Mouse (Mus musculus) erythroid progenitor cell, adult 5-6 weeks (primary cell): ENCODE results near the gene Palld. TPM values are rescaled to one million over a fixed set of nuclear protein-coding genes. Genes with fewer than 3 reads are reported as not detected.

Experiments used
- ATAC-seq: replicated peaks from 2 replicates; pipeline ENCODE4 v1.8.0; 2016; ENCODE audit warnings: moderate number of reproducible peaks, mild to moderate bottlenecking, moderate TSS enrichment, inconsistent platforms; ENCODE audit not compliant: poor library complexity, low FRiP score, severe bottlenecking
- total RNA-seq, 2 experiments: library from RNA; stranded (forward) in 1 of 2; stranded (reverse) in 1 of 2; fragments of 150-400 nt in 1 of 2; fragments of 186-747, 209-891 nt in 1 of 2; gene quantifications; 2 replicates each; pipeline versions ENCODE4 v1.2.3 to v1.2.4; 2015 to 2017; ENCODE audit warnings: low replicate concordance in 2 of 2

Palld gene
- total RNA-seq, 2 experiments from 2014 or later, result 3.8 TPM; not detected in 1

- ATAC-seq, result no peak
Measured at GRCm38 (mm10) chr8:61780652-61781257, 121.7 kb downstream of the Palld start.

- ATAC-seq, result no peak
Measured at GRCm38 (mm10) chr8:61778194-61778593, 124.3 kb downstream of the Palld start.

GRCm38 (mm10) chr8:61776560-61776959 lies 125.9 kb downstream of the Palld start:
- no peak for ATAC-seq

GRCm38 (mm10) chr8:61775936-61776335 lies 126.6 kb downstream of the Palld start:
- ATAC-seq, result no peak

GRCm38 (mm10) chr8:61774161-61774560 lies 128.3 kb downstream of the Palld start:
- no peak for ATAC-seq

GRCm38 (mm10) chr8:61773595-61774088 lies 128.8 kb downstream of the Palld start:
- ATAC-seq, result no peak

- no peak for ATAC-seq
Measured at GRCm38 (mm10) chr8:61771328-61771727, 131.2 kb downstream of the Palld start.

- no peak for ATAC-seq
Measured at GRCm38 (mm10) chr8:61769340-61769879, 133.1 kb downstream of the Palld start.

- no peak for ATAC-seq
Measured at GRCm38 (mm10) chr8:61760190-61760578, 142.3 kb downstream of the Palld start.

GRCm38 (mm10) chr8:61759327-61760189 lies 142.9 kb downstream of the Palld start:
- ATAC-seq, result no peak

GRCm38 (mm10) chr8:61758686-61759326 lies 143.7 kb downstream of the Palld start:
- no peak for ATAC-seq

GRCm38 (mm10) chr8:61756971-61757965 lies 145.2 kb downstream of the Palld start:
- no peak for ATAC-seq

- no peak for ATAC-seq
Measured at GRCm38 (mm10) chr8:61755186-61755585, 147.3 kb downstream of the Palld start.

GRCm38 (mm10) chr8:61747070-61747469 lies 155.4 kb downstream of the Palld start:
- ATAC-seq, result no peak

- ATAC-seq, result no peak
Measured at GRCm38 (mm10) chr8:61745181-61745980, 157.1 kb downstream of the Palld start.

GRCm38 (mm10) chr8:61743764-61744562 lies 158.5 kb downstream of the Palld start:
- ATAC-seq, result no peak

- no peak for ATAC-seq
Measured at GRCm38 (mm10) chr8:61737465-61737864, 165.0 kb downstream of the Palld start.
